Mouse (Mus musculus): ENCODE measurements at regions not wholly inside any gene's neighbourhood (a gene's known extent, or its start where the extent isn't known, plus 50 kb on each side); places are given as distances from the start of the nearest gene placed in this dataset.

DNA sequence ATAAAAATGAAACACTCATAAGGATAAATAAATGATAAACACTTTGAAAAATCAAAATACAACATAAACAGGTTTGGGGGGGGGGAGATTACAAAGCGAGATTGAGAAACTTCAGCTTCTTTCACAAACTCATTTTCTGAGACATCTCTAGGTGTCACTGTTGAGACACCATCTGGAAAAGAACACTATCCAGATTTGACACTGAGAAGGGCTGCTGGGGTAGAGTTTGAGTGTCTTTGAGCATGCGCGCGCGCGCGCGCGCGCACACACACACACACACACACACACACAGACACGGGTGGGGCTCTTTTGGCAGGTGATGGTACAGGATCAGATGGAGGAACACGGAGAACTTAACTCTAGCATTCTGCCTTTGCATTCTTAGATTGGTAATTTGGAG, 230.7 kb upstream of the Ddx18 start:
- no peak for ATAC-seq
- H3K9me3 ChIP-seq (ENCODE audit: low read length): no peaks in the 10 kb centered on the region
- no peak overlapping the region for H3K4me3 ChIP-seq (ENCODE audit: low read depth, low read length)
- H3K4me1 ChIP-seq (ENCODE audit: insufficient read depth, low read depth, low read length): no peaks in the 10 kb centered on the region
- TF ChIP-seq EP300 (IDR thresholded peaks at IDR 0.05) (no peak), CTCF (IDR thresholded peaks at IDR 0.05) (peak; percentile 22; the same call in 1 of the 2 replicates)
- H3K9ac ChIP-seq (replicated peaks; ENCODE audit: low read depth): no peak overlapping the region
- 79% methylated on average over 12 of the region's 12 CpGs for WGBS
- no peak overlapping the region for H3K27ac ChIP-seq (ENCODE audit: low read length)
- no peaks in the 10 kb centered on the region for H3K27me3 ChIP-seq (replicated peaks; ENCODE audit: insufficient read depth, low read length)
- no peaks in the 10 kb centered on the region for H3K36me3 ChIP-seq (ENCODE audit: insufficient read depth, low read length)
- DNase-seq (ENCODE audit: low spot score): peak; percentile 33
- no peak overlapping the region for H3K4me2 ChIP-seq (replicated peaks; ENCODE audit: low read depth, low read length)

DNA sequence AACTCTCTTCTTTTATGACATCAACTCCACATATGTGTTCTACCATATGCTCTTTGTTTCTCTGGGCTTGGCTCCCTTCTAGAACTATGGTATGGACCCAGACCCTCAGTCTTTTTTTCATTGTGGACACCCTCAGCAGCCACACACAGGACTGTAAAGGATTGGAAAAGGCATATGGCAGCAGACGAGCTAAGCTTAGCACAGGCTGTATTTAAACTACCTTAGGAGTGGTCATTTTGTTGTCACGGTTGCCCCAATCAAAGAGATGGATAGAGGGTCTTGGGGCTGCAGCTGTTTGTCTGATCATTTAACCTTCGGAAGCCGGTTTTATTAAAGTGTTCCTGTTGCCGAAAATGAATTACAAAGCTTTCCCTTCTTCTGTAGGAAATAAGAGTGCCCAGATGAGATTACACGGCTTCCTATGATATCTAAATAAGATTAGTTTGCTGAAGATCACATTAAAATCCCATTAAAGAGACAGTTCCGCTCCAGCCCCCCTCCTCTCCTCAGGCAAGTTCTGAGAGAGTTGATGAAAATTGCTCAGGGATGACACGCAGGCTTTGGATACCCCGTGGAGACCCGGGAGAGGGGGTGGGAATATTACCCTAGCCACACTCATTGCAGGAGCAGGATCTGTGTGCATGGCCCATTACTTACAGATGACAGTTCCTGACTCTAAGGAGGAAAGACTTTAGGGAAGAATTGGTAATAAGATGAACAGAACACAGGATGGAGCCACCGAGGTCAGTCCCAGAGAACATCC, 227.4 kb upstream of the Ddx18 start:
- DNase-seq (ENCODE audit: low spot score): no peak
- Histone ChIP-seq H3K9ac (replicated peaks; ENCODE audit: low read depth) (no peak overlapping the region), H3K9me3 (ENCODE audit: low read length) (no peaks in the 10 kb centered on the region), H3K4me2 (replicated peaks; ENCODE audit: low read depth, low read length) (no peak overlapping the region), H3K27ac (ENCODE audit: low read length) (no peak overlapping the region), H3K4me3 (ENCODE audit: low read depth, low read length) (no peak overlapping the region), H3K36me3 (ENCODE audit: insufficient read depth, low read length) (no peaks in the 10 kb centered on the region), H3K27me3 (replicated peaks; ENCODE audit: insufficient read depth, low read length) (no peaks in the 10 kb centered on the region), H3K4me1 (ENCODE audit: insufficient read depth, low read depth, low read length) (no peaks in the 10 kb centered on the region)
- ATAC-seq: no peak
- WGBS: 65% methylated on average over 11 of the region's 11 CpGs
- TF ChIP-seq CTCF (IDR thresholded peaks at IDR 0.05) (no peak), EP300 (IDR thresholded peaks at IDR 0.05) (no peak)

DNA sequence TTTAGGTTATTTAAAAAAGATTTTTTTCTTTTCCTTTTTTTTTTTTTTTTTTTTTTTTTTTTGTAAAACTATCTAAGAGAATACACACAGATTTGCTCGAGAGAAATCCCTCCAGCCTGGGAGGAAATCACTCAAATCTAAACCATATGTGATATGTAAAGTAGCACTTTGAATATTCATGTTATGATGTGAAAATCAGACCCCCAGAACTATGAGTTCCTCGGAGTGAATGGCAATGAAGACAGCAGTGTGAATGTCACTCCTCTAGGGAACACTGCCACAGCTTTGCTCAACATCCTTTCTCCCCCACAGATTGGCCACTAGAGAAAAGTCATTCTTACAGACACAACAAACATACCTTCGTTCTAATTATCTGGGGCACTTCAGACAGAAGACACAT, 217.8 kb upstream of the Ddx18 start:
- TF ChIP-seq EP300 (IDR thresholded peaks at IDR 0.05): no peak
- TF ChIP-seq CTCF (IDR thresholded peaks at IDR 0.05): no peak

DNA sequence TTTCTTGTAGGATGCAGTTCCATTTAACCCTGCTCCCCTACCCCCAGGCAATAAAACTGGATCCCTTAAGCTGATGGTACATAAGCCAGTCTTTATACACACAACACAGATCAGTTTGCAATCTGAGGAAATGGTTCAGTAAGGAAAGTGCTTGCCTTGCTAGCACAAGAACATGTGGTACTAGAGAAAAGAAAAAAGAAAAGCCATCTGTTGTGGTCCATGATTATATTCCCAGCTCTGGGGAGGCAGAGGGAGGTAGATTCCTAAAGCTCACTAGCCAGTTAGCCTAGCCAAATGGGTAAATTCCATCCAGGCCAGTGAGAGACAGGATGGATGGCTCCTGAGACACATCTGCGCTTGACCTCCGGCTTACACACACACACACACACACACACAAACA, 206.2 kb upstream of the Ddx18 start:
- ATAC-seq (no peak), DNase-seq (ENCODE audit: low spot score) (no peak)
- H3K36me3 ChIP-seq (ENCODE audit: insufficient read depth, low read length): no peaks in the 10 kb centered on the region
- H3K4me3 ChIP-seq (ENCODE audit: low read depth, low read length): no peak overlapping the region
- no peak for TF ChIP-seq CTCF (IDR thresholded peaks at IDR 0.05)
- no peak for TF ChIP-seq EP300 (IDR thresholded peaks at IDR 0.05)
- H3K9me3 ChIP-seq (ENCODE audit: low read length): no peaks in the 10 kb centered on the region
- no peak overlapping the region for H3K4me2 ChIP-seq (replicated peaks; ENCODE audit: low read depth, low read length)
- H3K27me3 ChIP-seq (replicated peaks; ENCODE audit: insufficient read depth, low read length): no peaks in the 10 kb centered on the region
- no peak overlapping the region for H3K27ac ChIP-seq (ENCODE audit: low read length)
- 85% methylated on average over 2 of the region's 2 CpGs for WGBS
- no peak overlapping the region for H3K9ac ChIP-seq (replicated peaks; ENCODE audit: low read depth)
- no peaks in the 10 kb centered on the region for H3K4me1 ChIP-seq (ENCODE audit: insufficient read depth, low read depth, low read length)

More for the DNA sequence above, 217.8 kb upstream of the Ddx18 start:
- Histone ChIP-seq H3K27ac (ENCODE audit: low read length) (no peak overlapping the region), H3K4me2 (replicated peaks; ENCODE audit: low read depth, low read length) (no peak overlapping the region), H3K4me3 (ENCODE audit: low read depth, low read length) (no peak overlapping the region), H3K4me1 (ENCODE audit: insufficient read depth, low read depth, low read length) (no peaks in the 10 kb centered on the region), H3K27me3 (replicated peaks; ENCODE audit: insufficient read depth, low read length) (no peaks in the 10 kb centered on the region), H3K9ac (replicated peaks; ENCODE audit: low read depth) (no peak overlapping the region), H3K36me3 (ENCODE audit: insufficient read depth, low read length) (no peaks in the 10 kb centered on the region), H3K9me3 (ENCODE audit: low read length) (no peaks in the 10 kb centered on the region)
- 45% methylated on average over 3 of the region's 3 CpGs for WGBS
- DNase-seq (ENCODE audit: low spot score): no peak
- ATAC-seq: no peak

DNA sequence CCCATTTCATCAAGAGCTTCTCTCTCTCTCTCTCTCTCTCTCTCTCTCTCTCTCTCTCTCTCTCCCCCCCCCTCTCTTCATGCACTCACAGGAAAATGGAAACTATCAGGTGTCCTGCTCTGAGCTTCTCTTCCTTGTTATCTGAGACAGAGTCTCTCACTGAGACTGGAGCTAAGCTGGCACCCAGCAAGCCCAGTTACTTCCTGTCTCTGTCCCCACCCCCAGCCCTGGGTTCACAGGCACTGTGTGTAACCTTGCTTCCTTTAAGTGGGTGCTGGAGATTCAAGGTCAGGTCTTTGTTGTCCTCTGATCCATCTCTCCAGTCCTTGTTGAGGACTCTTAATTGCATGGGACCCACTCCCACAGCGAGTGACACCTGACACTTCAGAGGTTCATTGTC, 203.7 kb upstream of the Ddx18 start:
- ATAC-seq: no peak
- Histone ChIP-seq H3K36me3 (ENCODE audit: insufficient read depth, low read length) (no peaks in the 10 kb centered on the region), H3K4me1 (ENCODE audit: insufficient read depth, low read depth, low read length) (no peaks in the 10 kb centered on the region), H3K4me3 (ENCODE audit: low read depth, low read length) (no peak overlapping the region), H3K4me2 (replicated peaks; ENCODE audit: low read depth, low read length) (no peak overlapping the region), H3K9me3 (ENCODE audit: low read length) (no peaks in the 10 kb centered on the region), H3K27ac (ENCODE audit: low read length) (no peak overlapping the region), H3K27me3 (replicated peaks; ENCODE audit: insufficient read depth, low read length) (no peaks in the 10 kb centered on the region), H3K9ac (replicated peaks; ENCODE audit: low read depth) (no peak overlapping the region)
- 55% methylated on average over 1 of the region's 1 CpGs for WGBS
- TF ChIP-seq CTCF (IDR thresholded peaks at IDR 0.05): no peak
- TF ChIP-seq EP300 (IDR thresholded peaks at IDR 0.05): no peak
- no peak for DNase-seq (ENCODE audit: low spot score)

DNA sequence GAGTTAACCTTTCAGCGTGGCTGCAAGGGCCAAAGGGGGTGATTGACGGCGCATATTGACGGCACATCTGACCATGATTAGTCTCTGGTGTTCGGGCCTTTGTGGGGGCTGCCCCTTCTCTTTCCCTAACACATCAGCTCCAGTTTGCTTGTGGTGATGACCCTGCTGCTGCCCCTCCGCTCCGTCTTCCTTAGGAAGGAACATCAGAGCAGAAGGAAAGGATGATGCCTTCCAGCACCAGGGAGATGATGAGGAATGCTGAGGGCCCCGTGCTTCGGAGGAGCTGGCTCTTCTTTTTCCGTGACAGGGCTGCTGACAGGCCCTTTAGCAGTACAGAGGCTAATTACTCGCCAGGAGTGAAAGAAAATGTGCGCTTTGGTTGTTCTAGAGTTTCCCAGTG, 203.1 kb upstream of the Ddx18 start:
- DNase-seq (ENCODE audit: low spot score) (no peak), ATAC-seq (no peak)
- H3K27ac ChIP-seq (ENCODE audit: low read length): no peak overlapping the region
- no peak overlapping the region for H3K4me2 ChIP-seq (replicated peaks; ENCODE audit: low read depth, low read length)
- TF ChIP-seq EP300 (IDR thresholded peaks at IDR 0.05): no peak
- no peak for TF ChIP-seq CTCF (IDR thresholded peaks at IDR 0.05)
- no peaks in the 10 kb centered on the region for H3K27me3 ChIP-seq (replicated peaks; ENCODE audit: insufficient read depth, low read length)
- no peaks in the 10 kb centered on the region for H3K4me1 ChIP-seq (ENCODE audit: insufficient read depth, low read depth, low read length)
- H3K4me3 ChIP-seq (ENCODE audit: low read depth, low read length): no peak overlapping the region
- 56% methylated on average over 12 of the region's 12 CpGs for WGBS
- no peaks in the 10 kb centered on the region for H3K36me3 ChIP-seq (ENCODE audit: insufficient read depth, low read length)
- H3K9me3 ChIP-seq (ENCODE audit: low read length): no peaks in the 10 kb centered on the region
- H3K9ac ChIP-seq (replicated peaks; ENCODE audit: low read depth): no peak overlapping the region

Data from lung, postnatal 0 days (tissue).